8 mouse cellular contexts compared by ENCODE assay signal in the genomic region with DNA sequence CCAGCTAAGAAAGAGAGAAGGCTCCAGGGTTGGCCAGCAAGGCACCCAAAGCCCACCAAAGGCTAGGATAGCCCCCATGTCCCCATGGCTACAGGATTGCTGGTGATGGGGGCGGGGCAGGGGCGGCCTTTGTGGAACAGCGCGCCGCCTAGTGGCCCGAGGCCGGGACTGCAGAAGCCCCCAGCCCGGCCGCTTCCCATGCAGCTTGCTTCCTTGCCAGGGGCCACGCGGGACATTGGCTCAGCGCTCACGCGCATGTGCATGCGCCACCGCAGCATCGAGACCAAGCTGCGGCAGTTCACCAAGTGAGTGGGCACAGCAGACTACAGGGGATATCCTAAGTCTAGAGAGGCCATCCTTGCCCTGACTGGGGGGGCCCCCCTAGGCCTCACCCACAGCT. TPM values are rescaled to one million over a fixed set of nuclear protein-coding genes. Genes with fewer than 3 reads are reported as not detected.
DNase-seq lines count a peak whose midpoint lies in the region; ATAC-seq and TF ChIP-seq lines count a peak whose summit lies in the region.

No protein-coding gene starts in this region.

- 26% methylated on average over 18 of the region's 18 CpGs for whole genome bisulfite sequencing in intestine, postnatal 0 days
- WGBS in intestine, embryonic 16.5 days: 16% methylated on average over 18 of the region's 18 CpGs
- WGBS in midbrain, embryonic 13.5 days: 6% methylated on average over 18 of the region's 18 CpGs

- no peak overlapping the region for H3K4me2 ChIP-seq in intestine, postnatal 0 days (replicated peaks; ENCODE audit: low read depth)
- no peak overlapping the region for H3K4me2 ChIP-seq in intestine, embryonic 16.5 days (ENCODE audit: low read depth, low read length)
- no peak overlapping the region for H3K4me2 ChIP-seq in midbrain, embryonic 13.5 days (replicated peaks)

- H3K27me3 ChIP-seq in intestine, postnatal 0 days (replicated peaks; ENCODE audit: control insufficient read depth, insufficient read depth, low read length): no peaks in the 10 kb centered on the region
- no peaks in the 10 kb centered on the region for H3K27me3 ChIP-seq in intestine, embryonic 16.5 days (replicated peaks; ENCODE audit: control insufficient read depth, insufficient read depth, low read length)
- H3K27me3 ChIP-seq in midbrain, embryonic 13.5 days: no peaks in the 10 kb centered on the region

- H3K9ac ChIP-seq in intestine, postnatal 0 days (ENCODE audit: low read depth, low read length): no peak overlapping the region
- no peak overlapping the region for H3K9ac ChIP-seq in intestine, embryonic 16.5 days (ENCODE audit: low read depth, low read length)
- H3K9ac ChIP-seq in midbrain, embryonic 13.5 days (replicated peaks): 0 out of 2 replicates have a peak overlapping the region, but pooled peaks have one; percentile 20

- H3K4me3 ChIP-seq in intestine, postnatal 0 days (ENCODE audit: low read depth, low read length): no peak overlapping the region
- no peak overlapping the region for H3K4me3 ChIP-seq in intestine, embryonic 16.5 days (ENCODE audit: low read length)
- no peak overlapping the region for H3K4me3 ChIP-seq in midbrain, embryonic 13.5 days (replicated peaks)

- ATAC-seq in intestine, postnatal 0 days: no peak
- no peak for ATAC-seq in intestine, embryonic 16.5 days
- ATAC-seq in midbrain, embryonic 13.5 days: peak; percentile 61

- intact Hi-C loops in gastrocnemius, postnatal 36 days (cut with DNase I): loop anchor here (1.0 kb wide), 1 partner anchor 81 kb away; no protein-coding TSS in a partner anchor

- no peaks in the 10 kb centered on the region for H3K9me3 ChIP-seq in intestine, postnatal 0 days (ENCODE audit: control insufficient read depth)
- no peaks in the 10 kb centered on the region for H3K9me3 ChIP-seq in intestine, embryonic 16.5 days (ENCODE audit: control insufficient read depth, low read length)
- H3K9me3 ChIP-seq in midbrain, embryonic 13.5 days: no peaks in the 10 kb centered on the region

- no peaks in the 10 kb centered on the region for H3K4me1 ChIP-seq in intestine, postnatal 0 days (replicated peaks; ENCODE audit: control insufficient read depth, insufficient read depth, low read length)
- peaks cover 20% of the 10 kb centered on the region for H3K4me1 ChIP-seq in intestine, embryonic 16.5 days (ENCODE audit: control insufficient read depth, insufficient read depth, low read length)
- peaks cover 51% of the 10 kb centered on the region for H3K4me1 ChIP-seq in midbrain, embryonic 13.5 days (replicated peaks)

- no peak overlapping the region for H3K27ac ChIP-seq in intestine, postnatal 0 days (ENCODE audit: low read depth, low read length)
- H3K27ac ChIP-seq in intestine, embryonic 16.5 days (ENCODE audit: low read length): no peak overlapping the region
- H3K27ac ChIP-seq in midbrain, embryonic 13.5 days: no peak overlapping the region

- TF ChIP-seq CTCF in intestine, postnatal 0 days (IDR thresholded peaks at IDR 0.05; ENCODE audit: low read depth): peak; percentile 88

- peaks cover 39% of the 10 kb centered on the region; the same call in 1 of the 2 replicates for H3K36me3 ChIP-seq in intestine, postnatal 0 days (ENCODE audit: control insufficient read depth, insufficient read depth)
- H3K36me3 ChIP-seq in intestine, embryonic 16.5 days (ENCODE audit: control insufficient read depth, insufficient read depth, low read length): peaks cover 18% of the 10 kb centered on the region
- peaks cover 63% of the 10 kb centered on the region for H3K36me3 ChIP-seq in midbrain, embryonic 13.5 days

- DNase-seq in ES-CJ7 (ENCODE audit: low read depth, low spot score): peak; percentile 84
- DNase-seq in cerebellum, postnatal 36 days: peak; percentile 69 to 73
- peak; percentile 45 to 68 for DNase-seq in gastrocnemius, postnatal 36 days
- peak; percentile 85 to 92 for DNase-seq in layer of hippocampus, postnatal 10 days (ENCODE audit: low spot score in 2 of 2)
- DNase-seq in thymus, postnatal 36 days: peak; percentile 60

RNA-seq across cellular contexts. Expression of a gene that starts 5.6 kb away (rescaled TPM):
- 4.2 and 4.4 TPM in 2 replicates for polyA plus RNA-seq in intestine, postnatal 0 days (2015; fragmentation: Nextera tagmentation; extraction: Ambion mirVana)
- polyA plus RNA-seq in intestine, embryonic 16.5 days (2015; fragmentation: Nextera tagmentation; extraction: Ambion mirVana): 3.3 and 4.0 TPM in 2 replicates
- total RNA-seq in gastrocnemius, postnatal 36 days (2021): 100 to 1,000 TPM in 1 of 2 experiments, 10 to 100 TPM in 1; 78.8 to 106 TPM
- 100 to 1,000 TPM; 254 to 265 TPM for total RNA-seq in layer of hippocampus, postnatal 10 days (2021)
- 13.7 and 16.6 TPM in 2 replicates for polyA plus RNA-seq in midbrain, embryonic 13.5 days (2015; fragmentation: Nextera tagmentation; extraction: Ambion mirVana)
